Mouse (Mus musculus) gonadal fat pad, adult 2 months (tissue): ENCODE data around the gene Golga4. TPM values are rescaled to one million over a fixed set of nuclear protein-coding genes. Genes with fewer than 3 reads are reported as not detected.

Source experiments
- DNase-seq: peaks from one replicate; pipeline ENCODE4 v3.0.0-alpha.2; 2012; ENCODE audit warnings: low read depth
- polyA plus RNA-seq: library from polyadenylated mRNA; depleted of rRNA; stranded (reverse); fragments of >200 nt; gene quantifications from 2 replicates; pipeline ENCODE4 v1.2.3, GENCODE M21; 2012; rRNA removed

The Golga4 gene
- polyA plus RNA-seq, 1 experiment: 18.4 TPM

GRCm38 (mm10) chr9:118623483-118623882 lies 117.4 kb downstream of the Golga4 start:
- DNase-seq: no peak

GRCm38 (mm10) chr9:118624146-118624545 lies 118.1 kb downstream of the Golga4 start:
- no peak for DNase-seq

- DNase-seq: no peak
Measured at GRCm38 (mm10) chr9:118629763-118630379, 123.8 kb downstream of the Golga4 start.

Other genes with a start within 250 kb of the Golga4 start
- gene Eomes, start 28.1 kb upstream of the Golga4 start, polyA plus RNA-seq: 0.12 and 0.14 TPM in 2 replicates
- 12.6 and 13.2 TPM in 2 replicates for gene Itga9, start 100.4 kb downstream of the Golga4 start, polyA plus RNA-seq